13 mouse cellular contexts compared by ENCODE assay signal in genomic region chr14:11852896-11853295, GRCm38 (mm10).
A peak's percentile ranks its signal among the peaks of the same experiment; 100 is the strongest.
DNase-seq lines count a peak whose midpoint lies in the region.
"Had no signal": no experiment of that assay in that cellular context is flagged by ENCODE, and none has a peak within 500 bp of the region (broad histone marks: within the 10 kb centered on the region; RNA-seq: fewer than 3 reads in every experiment).

No protein-coding gene starts in this region.

- peak; percentile 56 to 58 for DNase-seq in heart, adult 18-20 months
- no peak for DNase-seq in heart, postnatal 25 days (ENCODE audit: low spot score)
- DNase-seq in layer of hippocampus, postnatal 10 days (ENCODE audit: low spot score in 2 of 2) = peak; percentile 40 to 52
- DNase-seq in layer of hippocampus, postnatal 25 days (ENCODE audit: extremely low spot score in 1 of 2, low spot score in 1 of 2) = no peak
- peak; percentile 62 for DNase-seq in cerebellum, adult 11-12 months
- DNase-seq in heart, embryonic 10.5 days (ENCODE audit: low spot score) = peak; percentile 55
- no peak for DNase-seq in gastrocnemius, postnatal 10 days
- DNase-seq: kidney, adult 11 months; midbrain, embryonic 14.5 days; right cerebral cortex, postnatal 14 days; thymus, postnatal 25 days had no signal

- H3K27ac ChIP-seq in heart, embryonic 10.5 days = no peak overlapping the region
- H3K27ac ChIP-seq: embryonic facial prominence, embryonic 15.5 days; stomach, embryonic 15.5 days had no signal

- H3K4me1 ChIP-seq in heart, embryonic 10.5 days = peaks cover 1% of the 10 kb centered on the region
- H3K4me1 ChIP-seq: stomach, embryonic 15.5 days had no signal

- no peaks in the 10 kb centered on the region for H3K9me3 ChIP-seq in heart, embryonic 10.5 days
- H3K9me3 ChIP-seq: embryonic facial prominence, embryonic 15.5 days; stomach, embryonic 15.5 days had no signal

- H3K27me3 ChIP-seq in heart, embryonic 10.5 days (ENCODE audit: insufficient read depth, poor library complexity, severe bottlenecking) = no peaks in the 10 kb centered on the region
- H3K27me3 ChIP-seq: embryonic facial prominence, embryonic 15.5 days; stomach, embryonic 15.5 days had no signal

- intact Hi-C loops in heart, postnatal 25 days (cut with DNase I) = no loop called here

- no peak overlapping the region for H3K4me3 ChIP-seq in heart, embryonic 10.5 days
- H3K4me3 ChIP-seq: embryonic facial prominence, embryonic 15.5 days; stomach, embryonic 15.5 days had no signal

- H3K36me3 ChIP-seq in heart, embryonic 10.5 days = no peaks in the 10 kb centered on the region
- H3K36me3 ChIP-seq: embryonic facial prominence, embryonic 15.5 days; stomach, embryonic 15.5 days had no signal

- 89% methylated on average over 3 of the region's 3 CpGs for WGBS in heart, embryonic 10.5 days

Comparison
In these comparisons a context has a peak if more than half of its experiments do, and no peak if none do; other contexts are left out.
1. DNase-seq: peak in heart, adult 18-20 months (2 of 2), layer of hippocampus, postnatal 10 days (2 of 2), cerebellum, adult 11-12 months (single experiment) and heart, embryonic 10.5 days (single experiment); none in heart, postnatal 25 days (single experiment), layer of hippocampus, postnatal 25 days (0 of 2) and gastrocnemius, postnatal 10 days (single experiment).